Mouse (Mus musculus): Measurements from ENCODE around the gene Scpep1.

- no peak for TF ChIP-seq EP300 (IDR thresholded peaks at IDR 0.05; ENCODE audit: insufficient read depth, low read depth, low read length)
- no peak for TF ChIP-seq CTCF (IDR thresholded peaks at IDR 0.05)
- TF ChIP-seq POLR2A (IDR thresholded peaks at IDR 0.05; ENCODE audit: insufficient read depth, low read depth, low read length): no peak
Measured at GRCm38 (mm10) chr11:89002621-89003020, 47.4 kb upstream of the Scpep1 start.
